8 mouse cellular contexts compared by ENCODE assay signal in genomic region chr5:33997051-33997741, GRCm38 (mm10). TPM values are rescaled to one million over a fixed set of nuclear protein-coding genes. Genes with fewer than 3 reads are reported as not detected.
DNase-seq lines count a peak whose midpoint lies in the region; ATAC-seq and TF ChIP-seq lines count a peak whose summit lies in the region.

No protein-coding gene starts in this region.

- peak; percentile 47 for DNase-seq in urinary bladder, postnatal 14 days (ENCODE audit: low spot score)
- no peak for DNase-seq in urinary bladder, postnatal 10 days (ENCODE audit: low spot score)
- no peak for DNase-seq in heart, postnatal 0 days (ENCODE audit: low spot score)
- DNase-seq in kidney, postnatal 4 days, result peak; percentile 74 to 75
- DNase-seq in ovary, postnatal 14 days (ENCODE audit: low spot score), result peak; percentile 42

- no peaks in the 10 kb centered on the region for H3K36me3 ChIP-seq in embryonic facial prominence, embryonic 13.5 days
- no peaks in the 10 kb centered on the region for H3K36me3 ChIP-seq in heart, postnatal 0 days (replicated peaks; ENCODE audit: control insufficient read depth, insufficient read depth, low read length)
- H3K36me3 ChIP-seq in liver, embryonic 16.5 days (ENCODE audit: control insufficient read depth, insufficient read depth), result no peaks in the 10 kb centered on the region

- H3K4me2 ChIP-seq in embryonic facial prominence, embryonic 13.5 days, result peak overlapping the region; percentile 97
- H3K4me2 ChIP-seq in heart, postnatal 0 days (ENCODE audit: low read depth, low read length), result peak overlapping the region; percentile 89
- peak overlapping the region; percentile 64 for H3K4me2 ChIP-seq in liver, embryonic 16.5 days (ENCODE audit: low read depth, low read length)

- under 1% methylated on average over 77 of the region's 80 CpGs for WGBS in embryonic facial prominence, embryonic 13.5 days
- WGBS in heart, postnatal 0 days, result 1% methylated on average over 67 of the region's 80 CpGs
- WGBS in liver, embryonic 16.5 days (ENCODE audit: insufficient replicate concordance), result 1% methylated on average over 66 of the region's 80 CpGs

- H3K4me3 ChIP-seq in embryonic facial prominence, embryonic 13.5 days, result peak overlapping the region; percentile 67
- H3K4me3 ChIP-seq in heart, postnatal 0 days (ENCODE audit: low read depth, low read length), result peak overlapping the region; percentile 53
- H3K4me3 ChIP-seq in liver, embryonic 16.5 days (ENCODE audit: low read depth, low read length), result peak overlapping the region; percentile 60

- H3K27me3 ChIP-seq in embryonic facial prominence, embryonic 13.5 days, result peaks cover 66% of the 10 kb centered on the region
- peaks cover 62% of the 10 kb centered on the region for H3K27me3 ChIP-seq in heart, postnatal 0 days (ENCODE audit: control insufficient read depth, insufficient read depth, low read length)
- peaks cover 50% of the 10 kb centered on the region for H3K27me3 ChIP-seq in liver, embryonic 16.5 days (ENCODE audit: control insufficient read depth, insufficient read depth, low read depth, low read length)

- peak overlapping the region; percentile 64 for H3K9ac ChIP-seq in embryonic facial prominence, embryonic 13.5 days
- peak overlapping the region; percentile 32; the same call in 1 of the 2 replicates for H3K9ac ChIP-seq in heart, postnatal 0 days (replicated peaks; ENCODE audit: low read depth, low read length)
- H3K9ac ChIP-seq in liver, embryonic 16.5 days (ENCODE audit: low read depth, low read length), result no peak overlapping the region

- TF ChIP-seq EP300 in heart, postnatal 0 days (IDR thresholded peaks at IDR 0.05; ENCODE audit: low read depth), result no peak

- no peaks in the 10 kb centered on the region for H3K9me3 ChIP-seq in embryonic facial prominence, embryonic 13.5 days
- no peaks in the 10 kb centered on the region for H3K9me3 ChIP-seq in heart, postnatal 0 days (replicated peaks; ENCODE audit: control insufficient read depth, low read length)
- no peaks in the 10 kb centered on the region for H3K9me3 ChIP-seq in liver, embryonic 16.5 days (replicated peaks; ENCODE audit: control insufficient read depth, low read length)

- no peak overlapping the region for H3K27ac ChIP-seq in embryonic facial prominence, embryonic 13.5 days
- H3K27ac ChIP-seq in heart, postnatal 0 days (ENCODE audit: low read depth), result no peak overlapping the region
- no peak overlapping the region for H3K27ac ChIP-seq in liver, embryonic 16.5 days (ENCODE audit: low read length)

- H3K4me1 ChIP-seq in embryonic facial prominence, embryonic 13.5 days, result peaks cover 22% of the 10 kb centered on the region
- H3K4me1 ChIP-seq in heart, postnatal 0 days (ENCODE audit: control insufficient read depth, insufficient read depth), result peaks cover 9% of the 10 kb centered on the region
- no peaks in the 10 kb centered on the region; the same call in none of the 2 replicates for H3K4me1 ChIP-seq in liver, embryonic 16.5 days (ENCODE audit: control insufficient read depth, low read depth, low read length)

- ATAC-seq in embryonic facial prominence, embryonic 13.5 days (ENCODE audit: insufficient number of reproducible peaks, insufficient read depth, low FRiP score, low TSS enrichment, low read depth), result no peak
- peak; percentile 32; the same call in 1 of the 2 replicates for ATAC-seq in heart, postnatal 0 days (ENCODE audit: insufficient read depth, low read depth)
- no peak for ATAC-seq in liver, embryonic 16.5 days (ENCODE audit: low read depth)
- ATAC-seq in CD4-positive, CD25-positive, alpha-beta regulatory T cell, adult 4 months, result no peak

- no peak for TF ChIP-seq CTCF in heart, postnatal 0 days (IDR thresholded peaks at IDR 0.05; ENCODE audit: low read depth)

RNA-seq across cellular contexts. Expression of gene Nat8l, which starts 1.4 kb away (rescaled TPM):
- polyA plus RNA-seq in embryonic facial prominence, embryonic 13.5 days (2015; fragmentation: Nextera tagmentation; extraction: Ambion mirVana), result 0.28 and 0.30 TPM in 2 replicates
- 1.9 and 4.3 TPM in 2 replicates for total RNA-seq in heart, postnatal 0 days (2014; rRNA removed; ENCODE audit: low replicate concordance)
- polyA plus RNA-seq in heart, postnatal 0 days (2015; fragmentation: Nextera tagmentation; extraction: Ambion mirVana), result 0.29 and 0.33 TPM in 2 replicates
- 0.09 and 0.12 TPM in 2 replicates for polyA plus RNA-seq in liver, embryonic 16.5 days (2015; fragmentation: Nextera tagmentation; extraction: Ambion mirVana)
- polyA plus RNA-seq in CD4-positive, CD25-positive, alpha-beta regulatory T cell, adult 4 months (2017; shearing (Covaris generic)), result not detected

RNA-seq across cellular contexts. Expression of gene Gm1673, which starts 14.0 kb away (rescaled TPM):
- polyA plus RNA-seq in embryonic facial prominence, embryonic 13.5 days (2015; fragmentation: Nextera tagmentation; extraction: Ambion mirVana), result 152 and 174 TPM in 2 replicates
- total RNA-seq in heart, postnatal 0 days (2014; rRNA removed; ENCODE audit: low replicate concordance), result 5.6 and 40.2 TPM in 2 replicates
- polyA plus RNA-seq in heart, postnatal 0 days (2015; fragmentation: Nextera tagmentation; extraction: Ambion mirVana), result 37.3 and 40.8 TPM in 2 replicates
- 3.4 and 4.6 TPM in 2 replicates for polyA plus RNA-seq in liver, embryonic 16.5 days (2015; fragmentation: Nextera tagmentation; extraction: Ambion mirVana)
- not detected for polyA plus RNA-seq in CD4-positive, CD25-positive, alpha-beta regulatory T cell, adult 4 months (2017; shearing (Covaris generic))

Comparison
In these comparisons a context has a peak if more than half of its experiments do, and no peak if none do; other contexts are left out.
1. DNase-seq: peak in urinary bladder, postnatal 14 days (single experiment), kidney, postnatal 4 days (2 of 2) and ovary, postnatal 14 days (single experiment); none in urinary bladder, postnatal 10 days (single experiment) and heart, postnatal 0 days (single experiment).
2. Peak in every context shown above with its lines, with median percentiles within 50 percentile points of each other: H3K4me2 ChIP-seq and H3K4me3 ChIP-seq.